Mouse (Mus musculus) adrenal gland, postnatal 14 days (tissue): ENCODE measurements at regions not wholly inside any gene's neighbourhood (a gene's known extent, or its start where the extent isn't known, plus 50 kb on each side); places are given as distances from the start of the nearest gene placed in this dataset.
A peak's percentile ranks its signal among the peaks of the same experiment; 100 is the strongest.

Experiments
- DNase-seq: peaks from one replicate; pipeline ENCODE4 v3.0.0; 2021; ENCODE audit warnings: mixed read lengths

GRCm38 (mm10) chr13:114523116-114523515 is 64.4 kb upstream of the Fst start:
- no peak for DNase-seq

GRCm38 (mm10) chr13:114526856-114527255 is 68.1 kb upstream of the Fst start:
- DNase-seq: no peak

- DNase-seq: no peak
Measured at GRCm38 (mm10) chr13:114530171-114530774, 71.5 kb upstream of the Fst start.

GRCm38 (mm10) chr13:114531780-114532179 is 73.0 kb upstream of the Fst start:
- DNase-seq: no peak

- no peak for DNase-seq
Measured at GRCm38 (mm10) chr13:114532393-114533097, 73.8 kb upstream of the Fst start.

GRCm38 (mm10) chr13:114534591-114534990 is 75.8 kb upstream of the Fst start:
- DNase-seq: no peak

- DNase-seq: no peak
Measured at GRCm38 (mm10) chr13:114535721-114536120, 77.0 kb upstream of the Fst start.

- no peak for DNase-seq
Measured at GRCm38 (mm10) chr13:114571731-114572130, 113.0 kb upstream of the Fst start.

- DNase-seq: no peak
Measured at GRCm38 (mm10) chr13:114584566-114584965, 125.8 kb upstream of the Fst start.

GRCm38 (mm10) chr13:114587621-114588020 is 128.9 kb upstream of the Fst start:
- DNase-seq: no peak

- no peak for DNase-seq
Measured at GRCm38 (mm10) chr13:114603341-114603740, 144.6 kb upstream of the Fst start.

GRCm38 (mm10) chr13:114604037-114604694 is 145.4 kb upstream of the Fst start:
- DNase-seq: no peak

GRCm38 (mm10) chr13:114613909-114614308 is 155.2 kb upstream of the Fst start:
- DNase-seq: no peak

- peak; percentile 43 for DNase-seq
Measured at GRCm38 (mm10) chr13:114619416-114619815, 160.7 kb upstream of the Fst start.

- peak; percentile 57 for DNase-seq
Measured at GRCm38 (mm10) chr13:114636731-114637130, 178.0 kb upstream of the Fst start.

GRCm38 (mm10) chr13:114639531-114639930 is 178.5 kb upstream of the Mocs2 start:
- DNase-seq: no peak

- DNase-seq: no peak
Measured at GRCm38 (mm10) chr13:114641688-114642390, 176.2 kb upstream of the Mocs2 start.

GRCm38 (mm10) chr13:114642901-114643491 is 175.0 kb upstream of the Mocs2 start:
- DNase-seq: no peak

- no peak for DNase-seq
Measured at GRCm38 (mm10) chr13:114643521-114643920, 174.5 kb upstream of the Mocs2 start.

GRCm38 (mm10) chr13:114654267-114654666 is 163.8 kb upstream of the Mocs2 start:
- no peak for DNase-seq

GRCm38 (mm10) chr13:114654953-114655586 is 163.0 kb upstream of the Mocs2 start:
- no peak for DNase-seq

- DNase-seq: no peak
Measured at GRCm38 (mm10) chr13:114672411-114672810, 145.6 kb upstream of the Mocs2 start.
